ENCODE assay signal across 23 mouse cellular contexts in genomic region chr5:112565489-112565888, GRCm38 (mm10). TPM values are rescaled to one million over a fixed set of nuclear protein-coding genes. Genes with fewer than 3 reads are reported as not detected.
A peak's percentile ranks its signal among the peaks of the same experiment; 100 is the strongest.
DNase-seq lines count a peak whose midpoint lies in the region; ATAC-seq and TF ChIP-seq lines count a peak whose summit lies in the region.
"Had no signal": no experiment of that assay in that cellular context is flagged by ENCODE, and none has a peak within 500 bp of the region (broad histone marks: within the 10 kb centered on the region; RNA-seq: fewer than 3 reads in every experiment).

No protein-coding gene starts in this region.

- H3K27ac ChIP-seq in forebrain, embryonic 13.5 days = no peak overlapping the region; the same call in 1 of the 2 replicates
- H3K27ac ChIP-seq in forebrain, postnatal 0 days (ENCODE audit: low read depth, low read length) = no peak overlapping the region
- no peak overlapping the region for H3K27ac ChIP-seq in kidney, embryonic 14.5 days (ENCODE audit: low read depth, low read length)
- peak overlapping the region; percentile 54 for H3K27ac ChIP-seq in midbrain, embryonic 13.5 days
- no peak overlapping the region for H3K27ac ChIP-seq in midbrain, embryonic 14.5 days (replicated peaks; ENCODE audit: low read depth, low read length)
- H3K27ac ChIP-seq: embryonic facial prominence, embryonic 12.5 days; heart, adult 2 months; heart, embryonic 15.5 days had no signal

- no peak overlapping the region for H3K4me2 ChIP-seq in forebrain, embryonic 13.5 days
- H3K4me2 ChIP-seq in forebrain, postnatal 0 days (ENCODE audit: low read depth) = no peak overlapping the region
- no peak overlapping the region for H3K4me2 ChIP-seq in kidney, embryonic 14.5 days (replicated peaks; ENCODE audit: low read depth, low read length)
- H3K4me2 ChIP-seq in midbrain, embryonic 13.5 days (replicated peaks) = no peak overlapping the region
- H3K4me2 ChIP-seq in midbrain, embryonic 14.5 days (ENCODE audit: low read length) = no peak overlapping the region
- H3K4me2 ChIP-seq: embryonic facial prominence, embryonic 12.5 days; heart, embryonic 11.5 days; heart, embryonic 15.5 days had no signal

- no peaks in the 10 kb centered on the region for H3K27me3 ChIP-seq in forebrain, embryonic 13.5 days
- no peaks in the 10 kb centered on the region for H3K27me3 ChIP-seq in forebrain, postnatal 0 days (ENCODE audit: insufficient read depth, low read length)
- H3K27me3 ChIP-seq in kidney, embryonic 14.5 days (ENCODE audit: control insufficient read depth, insufficient read depth, low read length) = 0 out of 2 replicates have a peak, but pooled peaks cover 6% of the 10 kb centered on the region
- peaks cover 9% of the 10 kb centered on the region for H3K27me3 ChIP-seq in midbrain, embryonic 13.5 days
- no peaks in the 10 kb centered on the region for H3K27me3 ChIP-seq in midbrain, embryonic 14.5 days (ENCODE audit: control insufficient read depth, insufficient read depth, low read length)

- TF ChIP-seq CTCF in forebrain, postnatal 0 days (IDR thresholded peaks at IDR 0.05; ENCODE audit: low read depth) = no peak

- no peaks in the 10 kb centered on the region for H3K36me3 ChIP-seq in forebrain, embryonic 13.5 days (ENCODE audit: poor library complexity, severe bottlenecking)
- H3K36me3 ChIP-seq in forebrain, postnatal 0 days (ENCODE audit: insufficient read depth) = no peaks in the 10 kb centered on the region
- H3K36me3 ChIP-seq in kidney, embryonic 14.5 days (ENCODE audit: control insufficient read depth, insufficient read depth, low read length) = no peaks in the 10 kb centered on the region
- H3K36me3 ChIP-seq in midbrain, embryonic 13.5 days = 0 out of 2 replicates have a peak, but pooled peaks cover 2% of the 10 kb centered on the region
- H3K36me3 ChIP-seq in midbrain, embryonic 14.5 days (ENCODE audit: control insufficient read depth, insufficient read depth, low read length) = no peaks in the 10 kb centered on the region
- H3K36me3 ChIP-seq: embryonic facial prominence, embryonic 12.5 days; G1E; heart, embryonic 15.5 days had no signal

- ATAC-seq in forebrain, embryonic 13.5 days = 0 out of 2 replicates have a peak, but pooled peaks have one; percentile 44
- ATAC-seq in forebrain, postnatal 0 days = no peak
- 0 out of 2 replicates have a peak, but pooled peaks have one; percentile 30 for ATAC-seq in frontal cortex, adult (ENCODE audit: low TSS enrichment)
- ATAC-seq in kidney, embryonic 14.5 days (ENCODE audit: low FRiP score, low TSS enrichment) = peak; percentile 51; the same call in 1 of the 2 replicates
- no peak for ATAC-seq in midbrain, embryonic 13.5 days
- ATAC-seq in midbrain, embryonic 14.5 days (ENCODE audit: low FRiP score, low TSS enrichment) = no peak
- ATAC-seq: CD4-positive, CD25-positive, alpha-beta regulatory T cell, adult 4 months; intestine, embryonic 16.5 days had no signal

- WGBS in forebrain, embryonic 13.5 days = 46% methylated on average over 8 of the region's 8 CpGs
- 45% methylated on average over 8 of the region's 8 CpGs for WGBS in forebrain, postnatal 0 days
- 28% methylated on average over 8 of the region's 8 CpGs for WGBS in kidney, embryonic 14.5 days
- WGBS in midbrain, embryonic 13.5 days = 43% methylated on average over 8 of the region's 8 CpGs
- WGBS in midbrain, embryonic 14.5 days = 35% methylated on average over 8 of the region's 8 CpGs

- DNase-seq in forebrain, postnatal 0 days = no peak
- no peak for DNase-seq in frontal cortex, postnatal 10 days (ENCODE audit: low spot score in 2 of 2)
- DNase-seq in kidney, postnatal 10 days = no peak
- DNase-seq in midbrain, embryonic 14.5 days = no peak
- DNase-seq: adrenal gland, adult 8-10 months; adrenal gland, postnatal 36 days; B cell, adult 2 months; cerebellum, adult 11 months; cerebellum, adult 9-10 months; cerebellum, postnatal 25 days; gastrocnemius, postnatal 14 days; heart, adult 2 months; heart, postnatal 14 days had no signal

- H3K4me1 ChIP-seq in forebrain, embryonic 13.5 days = peaks cover 46% of the 10 kb centered on the region
- peaks cover 21% of the 10 kb centered on the region for H3K4me1 ChIP-seq in forebrain, postnatal 0 days (ENCODE audit: insufficient read depth)
- H3K4me1 ChIP-seq in kidney, embryonic 14.5 days (ENCODE audit: control insufficient read depth, insufficient read depth, low read length) = no peaks in the 10 kb centered on the region
- peaks cover 54% of the 10 kb centered on the region for H3K4me1 ChIP-seq in midbrain, embryonic 13.5 days (replicated peaks)
- peaks cover 31% of the 10 kb centered on the region for H3K4me1 ChIP-seq in midbrain, embryonic 14.5 days (ENCODE audit: control insufficient read depth, insufficient read depth, low read length)
- H3K4me1 ChIP-seq: embryonic facial prominence, embryonic 12.5 days; heart, embryonic 15.5 days had no signal

- H3K9ac ChIP-seq in forebrain, embryonic 13.5 days = no peak overlapping the region
- no peak overlapping the region for H3K9ac ChIP-seq in forebrain, postnatal 0 days
- no peak overlapping the region for H3K9ac ChIP-seq in kidney, embryonic 14.5 days (ENCODE audit: low read depth, low read length)
- 0 out of 2 replicates have a peak overlapping the region, but pooled peaks have one; percentile 10 for H3K9ac ChIP-seq in midbrain, embryonic 13.5 days (replicated peaks)
- H3K9ac ChIP-seq in midbrain, embryonic 14.5 days (replicated peaks; ENCODE audit: low read length) = no peak overlapping the region
- H3K9ac ChIP-seq: embryonic facial prominence, embryonic 12.5 days; heart, embryonic 15.5 days had no signal

- H3K9me3 ChIP-seq in forebrain, embryonic 13.5 days (replicated peaks) = no peaks in the 10 kb centered on the region
- H3K9me3 ChIP-seq in forebrain, postnatal 0 days (ENCODE audit: low read length) = no peaks in the 10 kb centered on the region
- H3K9me3 ChIP-seq in kidney, embryonic 14.5 days (ENCODE audit: control insufficient read depth, low read length) = no peaks in the 10 kb centered on the region
- no peaks in the 10 kb centered on the region for H3K9me3 ChIP-seq in midbrain, embryonic 13.5 days
- no peaks in the 10 kb centered on the region for H3K9me3 ChIP-seq in midbrain, embryonic 14.5 days (ENCODE audit: control insufficient read depth, low read length)
- H3K9me3 ChIP-seq: embryonic facial prominence, embryonic 12.5 days; heart, embryonic 15.5 days had no signal

- H3K4me3 ChIP-seq in forebrain, embryonic 13.5 days = no peak overlapping the region
- H3K4me3 ChIP-seq in forebrain, postnatal 0 days (ENCODE audit: low read depth, low read length) = no peak overlapping the region
- no peak overlapping the region for H3K4me3 ChIP-seq in kidney, embryonic 14.5 days (ENCODE audit: low read length)
- H3K4me3 ChIP-seq in midbrain, embryonic 13.5 days (replicated peaks) = no peak overlapping the region
- no peak overlapping the region for H3K4me3 ChIP-seq in midbrain, embryonic 14.5 days (replicated peaks; ENCODE audit: low read depth, low read length)
- H3K4me3 ChIP-seq: embryonic facial prominence, embryonic 12.5 days; heart, adult 2 months; heart, embryonic 15.5 days had no signal

RNA-seq across cellular contexts. Expression of gene Sez6l, which starts 11.5 kb away (rescaled TPM):
- polyA plus RNA-seq in forebrain, embryonic 13.5 days (2015; fragmentation: Nextera tagmentation; extraction: Ambion mirVana) = 22.5 and 24.0 TPM in 2 replicates
- 46.3 and 73.8 TPM in 2 replicates for total RNA-seq in forebrain, postnatal 0 days (2014; rRNA removed)
- 28.3 and 48.4 TPM in 2 replicates for polyA plus RNA-seq in forebrain, postnatal 0 days (2015; fragmentation: Nextera tagmentation; extraction: Ambion mirVana)
- 0.23 and 0.26 TPM in 2 replicates for polyA plus RNA-seq in kidney, embryonic 14.5 days (2014; fragmentation: Nextera tagmentation; extraction: Ambion mirVana)
- polyA plus RNA-seq in midbrain, embryonic 13.5 days (2015; fragmentation: Nextera tagmentation; extraction: Ambion mirVana) = 41.6 and 42.0 TPM in 2 replicates
- 46.3 and 49.9 TPM in 2 replicates for polyA plus RNA-seq in midbrain, embryonic 14.5 days (2014; fragmentation: Nextera tagmentation; extraction: Ambion mirVana)
- polyA plus RNA-seq: CD4-positive, CD25-positive, alpha-beta regulatory T cell, adult 4 months; G1E had no signal

Comparison
In these comparisons a context has a peak if more than half of its experiments do, and no peak if none do; other contexts are left out.
1. ATAC-seq: peak in forebrain, embryonic 13.5 days (single experiment), frontal cortex, adult (single experiment) and kidney, embryonic 14.5 days (single experiment); none in forebrain, postnatal 0 days (single experiment), midbrain, embryonic 13.5 days (single experiment) and midbrain, embryonic 14.5 days (single experiment).
2. RNA of gene Sez6l, which starts 11.5 kb away (polyA plus RNA-seq): 28.3 to 48.4 TPM in forebrain, postnatal 0 days, 46.3 to 49.9 TPM in midbrain, embryonic 14.5 days, 41.6 to 42.0 TPM in midbrain, embryonic 13.5 days and 22.5 to 24.0 TPM in forebrain, embryonic 13.5 days; 0.23 to 0.26 TPM in kidney, embryonic 14.5 days; every median in the first group is over 10 times any median in the second.